30 mouse cellular contexts compared by ENCODE assay signal in the genomic region with DNA sequence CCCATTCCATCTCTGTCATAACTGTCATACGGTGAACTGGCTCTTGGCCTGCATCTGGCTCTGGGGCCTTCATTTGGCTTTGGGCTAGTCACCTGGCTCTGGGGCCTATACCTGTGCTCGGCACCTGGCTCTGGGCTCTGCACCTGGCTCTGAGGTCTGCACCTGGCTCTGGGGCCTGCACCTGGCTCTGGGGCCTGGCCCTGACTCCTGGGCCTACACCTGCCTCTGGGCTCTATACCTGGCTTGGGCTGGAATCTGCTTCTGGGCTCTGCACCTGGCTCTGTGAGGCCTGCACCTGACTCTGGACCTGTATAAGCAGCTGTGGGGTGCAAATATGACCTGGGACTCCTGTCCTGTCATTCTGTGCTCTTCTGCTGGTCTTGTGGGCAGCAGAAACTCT. TPM values are rescaled to one million over a fixed set of nuclear protein-coding genes. Genes with fewer than 3 reads are reported as not detected.
"Had no signal": no experiment of that assay in that cellular context is flagged by ENCODE, and none has a peak within 500 bp of the region (broad histone marks: within the 10 kb centered on the region; RNA-seq: fewer than 3 reads in every experiment).

No protein-coding gene starts in this region.

- H3K9me3 ChIP-seq: heart, embryonic 15.5 days; limb, embryonic 15.5 days had no signal

- ATAC-seq: hindbrain, postnatal 0 days had no signal

- H3K4me3 ChIP-seq: heart, adult 2 months; heart, embryonic 13.5 days; heart, embryonic 15.5 days; hindbrain, embryonic 13.5 days; hindbrain, embryonic 15.5 days; layer of hippocampus, adult 2 months; limb, embryonic 13.5 days; limb, embryonic 15.5 days had no signal

- H3K27me3 ChIP-seq: heart, embryonic 13.5 days; heart, embryonic 15.5 days; hindbrain, embryonic 13.5 days; hindbrain, embryonic 15.5 days; limb, embryonic 13.5 days; limb, embryonic 15.5 days had no signal

- H3K9ac ChIP-seq: heart, embryonic 13.5 days; heart, embryonic 15.5 days; hindbrain, embryonic 13.5 days; hindbrain, embryonic 15.5 days; limb, embryonic 13.5 days; limb, embryonic 15.5 days had no signal

- H3K36me3 ChIP-seq: heart, embryonic 13.5 days; heart, embryonic 15.5 days; hindbrain, embryonic 13.5 days; hindbrain, embryonic 15.5 days; limb, embryonic 13.5 days; limb, embryonic 15.5 days had no signal

- H3K4me2 ChIP-seq: heart, embryonic 11.5 days; heart, embryonic 13.5 days; heart, embryonic 15.5 days; hindbrain, embryonic 13.5 days; hindbrain, embryonic 15.5 days; limb, embryonic 13.5 days; limb, embryonic 15.5 days had no signal

- H3K27ac ChIP-seq: heart, adult 2 months; heart, embryonic 13.5 days; heart, embryonic 15.5 days; hindbrain, embryonic 13.5 days; hindbrain, embryonic 15.5 days; hindbrain, postnatal 0 days; layer of hippocampus, adult 2 months; limb, embryonic 13.5 days; limb, embryonic 15.5 days had no signal

- DNase-seq: gastrocnemius, postnatal 14 days; gastrocnemius, postnatal 36 days; heart, adult 11 months; heart, adult 2 months; heart, postnatal 14 days; heart, postnatal 36 days; kidney, adult 18-20 months; kidney, adult 8-10 months; kidney, postnatal 10 days; kidney, postnatal 25 days; kidney, postnatal 4 days; layer of hippocampus, adult 9-11 months; layer of hippocampus, postnatal 36 days had no signal

- H3K4me1 ChIP-seq: heart, embryonic 13.5 days; heart, embryonic 15.5 days; hindbrain, embryonic 13.5 days; hindbrain, embryonic 15.5 days; limb, embryonic 13.5 days; limb, embryonic 15.5 days had no signal

RNA-seq across cellular contexts. Expression of a gene that starts 0.9 kb away (rescaled TPM):
- polyA plus RNA-seq: gonadal fat pad, adult 2 months; heart, adult 2 months; heart, embryonic 11.5 days; heart, embryonic 13.5 days; heart, embryonic 15.5 days; heart, postnatal 0 days; hindbrain, embryonic 11.5 days; hindbrain, embryonic 13.5 days; hindbrain, embryonic 15.5 days; hindbrain, postnatal 0 days; intestine, embryonic 14.5 days; kidney, embryonic 14.5 days; kidney, embryonic 16.5 days; limb, embryonic 11.5 days; limb, embryonic 13.5 days; limb, embryonic 15.5 days; liver, adult 2 months had no signal

RNA-seq across cellular contexts. Expression of a gene that starts 5.1 kb away (rescaled TPM):
- polyA plus RNA-seq: gonadal fat pad, adult 2 months; heart, adult 2 months; heart, embryonic 11.5 days; heart, embryonic 13.5 days; heart, embryonic 15.5 days; heart, postnatal 0 days; hindbrain, embryonic 11.5 days; hindbrain, embryonic 13.5 days; hindbrain, embryonic 15.5 days; hindbrain, postnatal 0 days; intestine, embryonic 14.5 days; kidney, embryonic 14.5 days; kidney, embryonic 16.5 days; limb, embryonic 11.5 days; limb, embryonic 13.5 days; limb, embryonic 15.5 days; liver, adult 2 months had no signal

RNA-seq across cellular contexts. Expression of a gene that starts 11.8 kb away (rescaled TPM):
- polyA plus RNA-seq: heart, adult 2 months; heart, embryonic 11.5 days; heart, embryonic 13.5 days; heart, embryonic 15.5 days; heart, postnatal 0 days; hindbrain, embryonic 11.5 days; hindbrain, embryonic 13.5 days; hindbrain, embryonic 15.5 days; hindbrain, postnatal 0 days; intestine, embryonic 14.5 days; kidney, embryonic 14.5 days; kidney, embryonic 16.5 days; limb, embryonic 11.5 days; limb, embryonic 13.5 days; limb, embryonic 15.5 days; liver, adult 2 months had no signal

RNA-seq across cellular contexts. Expression of a gene that starts 14.2 kb away (rescaled TPM):
- polyA plus RNA-seq: gonadal fat pad, adult 2 months; heart, adult 2 months; heart, embryonic 11.5 days; heart, embryonic 13.5 days; heart, embryonic 15.5 days; heart, postnatal 0 days; hindbrain, embryonic 11.5 days; hindbrain, embryonic 13.5 days; hindbrain, embryonic 15.5 days; hindbrain, postnatal 0 days; intestine, embryonic 14.5 days; kidney, embryonic 14.5 days; kidney, embryonic 16.5 days; limb, embryonic 11.5 days; limb, embryonic 13.5 days; limb, embryonic 15.5 days; liver, adult 2 months had no signal

RNA-seq across cellular contexts. Expression of a gene that starts 20.6 kb away (rescaled TPM):
- polyA plus RNA-seq: gonadal fat pad, adult 2 months; heart, adult 2 months; heart, embryonic 11.5 days; heart, embryonic 13.5 days; heart, embryonic 15.5 days; heart, postnatal 0 days; hindbrain, embryonic 11.5 days; hindbrain, embryonic 13.5 days; hindbrain, embryonic 15.5 days; hindbrain, postnatal 0 days; intestine, embryonic 14.5 days; kidney, embryonic 14.5 days; kidney, embryonic 16.5 days; limb, embryonic 11.5 days; limb, embryonic 13.5 days; limb, embryonic 15.5 days; liver, adult 2 months had no signal
